Mouse (Mus musculus) right cerebral cortex, postnatal 4 days (tissue): ENCODE results near the gene Coasy.
"Not testable (repeated sequence)": the region's sequence is repeated elsewhere in the genome, so short reads cannot be mapped to it uniquely, and the experiment has no call there.

ENCODE experiments used
- DNase-seq: peaks from one replicate; pipeline ENCODE4 v3.0.0-alpha.2; 2022

Coasy gene

DNA sequence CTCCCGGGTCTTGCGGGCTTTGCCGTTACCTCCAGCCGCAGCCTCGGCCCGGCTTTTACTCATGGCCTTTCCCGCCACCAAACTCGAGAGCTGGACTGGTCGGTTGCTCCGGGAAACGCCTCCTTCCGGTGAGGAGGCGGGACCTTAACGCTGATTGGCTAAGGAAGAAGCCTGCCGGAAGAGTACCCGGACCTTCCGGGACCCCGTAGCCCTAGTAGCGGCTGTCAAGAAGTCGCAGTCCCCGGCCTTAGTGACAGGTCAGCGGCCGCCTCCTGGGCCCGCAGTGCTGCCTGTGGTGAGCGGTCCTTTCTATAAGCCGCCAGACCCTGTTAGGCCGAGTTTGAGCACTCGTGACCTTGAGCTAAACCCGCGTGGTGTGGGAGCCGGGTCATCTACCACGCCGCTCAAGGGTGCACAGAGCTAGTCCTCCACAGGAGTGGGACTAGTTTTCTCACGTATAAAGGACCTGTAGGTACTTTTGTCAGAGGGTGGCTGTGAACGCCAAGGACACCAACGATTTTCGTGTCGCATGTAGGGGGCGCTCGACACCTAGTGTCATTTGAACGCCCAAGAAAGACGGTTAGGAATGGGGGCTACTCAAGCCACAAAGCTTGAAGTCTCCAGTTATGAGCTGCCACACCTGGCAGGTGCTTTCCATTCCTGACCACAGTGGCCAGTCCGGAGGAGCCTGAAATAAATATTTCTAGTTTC lies 13.1 kb downstream of the Coasy start, which contains the start of gene Psmc3ip:
Gene Psmc3ip, minus strand, starts transcription at position 123 of the 711 bp plus-strand sequence.
- peak; percentile 88 for DNase-seq

- no peak for DNase-seq
These were observed 15.9 kb downstream of the Coasy start for GRCm38 (mm10) chr11:101098231-101098630.

DNA sequence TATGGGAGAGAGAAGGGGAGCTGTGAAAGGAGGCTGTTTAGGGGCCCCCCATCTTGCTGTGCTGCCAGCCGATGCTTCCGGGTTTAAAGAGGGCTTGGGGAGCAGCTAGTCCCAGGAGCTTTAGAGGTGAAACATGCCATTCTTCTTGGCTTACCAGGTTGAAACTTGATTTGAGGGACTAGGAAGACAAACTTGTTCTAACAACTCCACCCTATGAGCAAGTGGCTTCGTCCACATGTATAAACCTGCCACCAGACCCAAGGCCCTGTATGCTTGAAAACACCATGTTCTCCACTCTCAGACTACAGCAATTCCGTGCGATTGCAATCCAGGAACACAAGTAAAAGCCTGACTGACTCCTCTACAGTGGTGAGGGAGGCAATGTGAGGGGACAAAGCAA lies 20.6 kb downstream of the Coasy start:
- no peak for DNase-seq

DNA sequence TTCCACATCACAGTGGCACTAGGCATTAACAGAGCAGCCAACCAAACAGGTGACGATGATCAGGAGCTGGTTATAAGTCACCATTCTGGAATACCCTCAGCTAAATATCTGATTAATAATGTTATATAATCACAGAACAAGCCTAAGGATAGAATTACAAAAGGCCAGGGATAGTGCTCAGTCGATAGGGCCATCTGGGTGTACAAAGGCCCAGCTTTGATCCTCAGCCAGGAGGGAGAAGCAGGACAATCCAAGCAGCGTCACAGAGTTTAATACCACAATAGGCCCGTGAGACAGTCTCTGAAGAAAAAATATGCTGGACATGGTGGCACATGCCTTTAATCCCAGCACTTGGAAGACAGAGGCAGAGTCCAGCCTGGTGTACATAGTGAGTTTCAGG lies 27.0 kb downstream of the Coasy start:
- DNase-seq: no peak

GRCm38 (mm10) chr11:101110708-101111107 lies 28.3 kb downstream of the Coasy start:
- no peak for DNase-seq

DNA sequence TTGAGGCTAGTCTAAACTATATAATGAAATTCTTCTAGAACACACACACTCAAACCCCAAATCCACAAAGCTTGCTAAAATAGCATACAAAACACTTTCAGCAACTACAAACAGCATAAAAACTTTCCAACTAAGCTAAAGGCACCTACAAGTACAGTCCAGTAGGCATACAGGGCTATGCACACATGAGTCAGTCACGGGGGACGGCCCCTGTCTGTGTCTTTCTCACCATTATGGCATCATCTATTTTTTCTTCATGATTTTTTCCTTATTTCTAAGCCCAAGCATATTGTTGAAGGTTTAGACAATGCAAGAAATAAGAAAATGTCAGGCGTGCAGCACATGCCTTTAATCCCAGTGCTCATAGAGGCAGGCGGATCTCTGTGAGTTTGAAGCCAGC lies 28.8 kb downstream of the Coasy start:
- no peak for DNase-seq

- DNase-seq: no peak
These were observed 29.8 kb downstream of the Coasy start for GRCm38 (mm10) chr11:101112186-101112585.

DNA sequence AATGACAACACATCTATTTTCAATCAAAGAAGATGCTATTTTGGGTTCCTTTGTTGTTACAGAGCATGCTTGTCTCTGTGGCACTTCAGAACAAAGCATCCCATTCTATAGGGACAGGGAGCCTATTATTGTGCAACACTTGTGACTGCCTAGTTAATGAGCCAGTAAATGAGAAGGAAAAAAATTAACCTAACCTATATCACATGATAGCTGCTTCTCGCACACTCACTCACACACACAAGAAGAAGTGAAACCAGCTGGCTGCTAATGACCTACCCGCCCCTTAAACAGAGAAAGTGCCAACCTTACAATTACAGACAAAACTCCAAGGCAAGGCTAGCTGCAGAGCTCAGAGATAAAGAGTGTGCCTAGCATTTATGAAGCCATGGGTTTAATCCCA lies 33.2 kb downstream of the Coasy start:
- no peak for DNase-seq

DNA sequence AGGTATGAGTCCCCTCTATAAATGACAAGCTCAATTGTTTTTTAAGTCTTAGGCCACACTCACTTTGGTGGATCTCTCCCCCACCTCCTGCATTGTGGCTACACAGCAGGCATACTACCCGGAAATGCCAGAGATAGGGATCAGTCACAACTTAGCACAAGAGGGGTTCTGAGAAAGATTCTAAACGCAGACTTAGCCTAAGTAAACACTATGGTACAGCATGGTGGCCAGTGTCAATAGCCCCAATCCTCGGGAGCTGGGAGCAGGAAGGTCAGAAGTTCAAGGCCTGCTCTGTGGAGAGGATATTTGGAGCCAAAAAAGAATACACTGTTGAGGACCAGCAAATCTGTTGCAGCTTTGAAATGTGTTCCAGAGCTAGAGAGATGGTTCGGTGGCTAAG lies 35.7 kb downstream of the Coasy start:
- no peak for DNase-seq

DNA sequence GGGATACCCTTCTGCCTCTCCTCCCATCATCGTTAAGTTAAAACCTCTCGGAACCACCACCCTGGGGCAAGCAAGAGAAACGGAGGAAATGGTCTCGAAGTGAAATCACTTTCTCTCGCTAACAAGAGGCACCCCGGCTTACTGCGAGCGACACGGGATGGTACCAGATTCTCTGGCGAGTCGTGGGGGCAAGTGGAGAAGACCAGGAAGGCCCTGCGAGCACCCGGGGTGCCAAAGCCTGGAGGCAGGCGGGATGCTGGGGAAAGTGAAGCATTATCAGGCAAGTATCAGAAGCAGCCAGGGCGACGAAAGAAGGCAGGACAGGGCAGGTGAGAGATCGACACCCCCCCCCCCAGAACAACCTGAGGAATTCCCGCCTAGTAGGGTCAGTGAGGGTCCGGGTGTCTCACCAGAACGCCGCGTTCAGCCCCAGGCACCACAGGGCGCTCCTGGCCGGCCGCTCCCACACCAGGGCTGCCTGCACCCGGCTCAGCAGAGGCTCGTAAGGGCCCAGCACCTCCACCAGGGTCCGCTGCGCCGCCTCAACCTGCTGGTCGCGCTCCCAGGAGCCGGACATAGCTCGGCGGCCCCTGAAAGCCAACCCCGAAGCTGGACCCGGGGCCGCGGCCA lies 36.9 kb downstream of the Coasy start:
- peak; percentile 12 for DNase-seq

DNA sequence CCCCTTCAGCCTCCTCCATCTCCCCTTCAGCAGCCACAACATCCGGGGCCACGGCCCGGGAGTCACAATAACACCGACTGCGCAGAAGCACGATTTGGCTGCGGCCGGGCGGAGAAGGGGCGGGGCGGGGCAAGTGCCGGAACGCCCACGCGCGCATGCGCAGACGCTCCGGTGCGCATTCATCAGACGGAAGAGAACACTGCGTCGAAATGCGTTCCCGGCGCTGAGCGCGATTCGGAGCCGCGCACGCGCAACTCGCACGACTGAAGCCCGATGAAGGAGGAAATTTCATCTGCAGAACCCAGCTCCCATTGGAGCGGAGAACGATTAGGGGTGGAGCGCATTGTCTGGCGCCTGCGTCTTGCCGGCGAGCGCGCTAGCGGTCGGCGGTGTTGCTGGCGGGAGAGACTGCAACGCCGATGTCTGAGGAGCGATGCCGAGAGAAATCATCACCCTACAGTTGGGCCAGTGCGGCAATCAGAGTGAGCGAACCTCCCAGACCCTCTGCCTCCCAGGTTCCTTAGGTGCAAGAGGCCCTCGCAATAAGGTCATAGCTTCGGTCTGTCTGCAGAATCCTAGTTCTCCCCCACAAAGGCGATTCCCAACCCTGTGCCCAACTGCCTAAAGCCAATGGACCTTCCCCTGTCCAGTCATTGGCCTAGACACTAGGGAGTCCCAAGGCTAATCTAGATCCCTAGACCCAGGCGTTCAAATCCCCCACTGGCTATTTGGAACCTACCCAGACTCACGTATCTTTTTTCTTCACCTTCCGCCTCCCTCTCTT lies 37.6 kb downstream of the Coasy start, which contains the start of the genes Retreg3 and Tubg1:
Gene Retreg3, minus strand, starts transcription at position 133 of the 784 bp plus-strand sequence.
Gene Tubg1, plus strand, starts transcription at position 178 of the 784 bp plus-strand sequence.
- DNase-seq: peak; percentile 100

DNA sequence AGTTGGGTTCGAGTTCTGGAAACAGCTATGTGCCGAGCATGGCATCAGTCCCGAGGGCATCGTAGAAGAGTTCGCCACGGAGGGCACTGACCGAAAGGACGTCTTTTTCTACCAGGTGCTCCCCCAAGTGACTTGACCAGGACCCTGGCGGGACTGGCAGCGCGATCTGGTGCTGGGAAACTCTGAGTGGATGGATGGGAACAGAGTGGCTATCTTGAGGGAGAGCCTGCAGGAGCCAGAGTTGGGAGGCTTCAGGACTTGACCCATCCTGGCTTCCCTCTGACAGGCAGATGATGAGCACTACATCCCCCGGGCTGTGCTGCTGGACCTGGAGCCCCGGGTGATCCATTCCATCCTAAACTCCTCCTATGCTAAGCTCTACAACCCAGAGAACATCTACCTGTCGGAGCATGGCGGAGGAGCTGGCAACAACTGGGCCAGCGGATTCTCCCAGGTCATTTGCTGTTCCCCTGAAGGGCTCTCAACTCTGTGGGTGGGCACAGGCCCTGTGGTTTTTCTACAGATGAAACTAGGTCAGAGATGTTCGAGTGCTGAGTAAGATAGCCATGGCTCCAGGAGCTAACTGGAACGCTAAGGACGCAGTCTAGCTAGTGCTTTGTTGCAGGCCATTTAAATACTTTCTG lies 38.3 kb downstream of the Coasy start:
- DNase-seq: peak; percentile 17

GRCm38 (mm10) chr11:101124494-101124893 lies 42.1 kb downstream of the Coasy start:
- not testable (repeated sequence) for DNase-seq

- DNase-seq: not testable (repeated sequence)
These were observed 42.6 kb downstream of the Coasy start for GRCm38 (mm10) chr11:101125008-101125407.

DNA sequence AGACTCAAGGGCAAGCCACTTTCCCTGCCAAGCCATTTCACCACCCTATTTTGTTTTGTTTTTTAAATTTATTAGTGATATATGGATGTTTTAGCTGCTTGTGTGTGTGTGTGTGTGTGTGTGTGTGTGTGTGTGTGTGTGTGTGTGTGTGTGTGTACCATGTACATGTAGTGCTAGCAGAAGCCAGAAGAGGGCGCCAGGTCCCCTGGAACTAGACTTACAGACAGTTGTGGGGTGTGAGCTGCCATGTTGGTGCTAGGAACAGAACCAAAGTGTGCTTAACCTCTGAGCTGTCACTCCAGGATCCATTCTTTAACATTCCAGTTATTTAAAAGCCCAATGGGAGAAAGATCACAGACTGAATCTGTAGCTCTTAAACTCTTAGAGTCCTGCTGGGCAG lies 44.7 kb downstream of the Coasy start:
- no peak for DNase-seq

DNA sequence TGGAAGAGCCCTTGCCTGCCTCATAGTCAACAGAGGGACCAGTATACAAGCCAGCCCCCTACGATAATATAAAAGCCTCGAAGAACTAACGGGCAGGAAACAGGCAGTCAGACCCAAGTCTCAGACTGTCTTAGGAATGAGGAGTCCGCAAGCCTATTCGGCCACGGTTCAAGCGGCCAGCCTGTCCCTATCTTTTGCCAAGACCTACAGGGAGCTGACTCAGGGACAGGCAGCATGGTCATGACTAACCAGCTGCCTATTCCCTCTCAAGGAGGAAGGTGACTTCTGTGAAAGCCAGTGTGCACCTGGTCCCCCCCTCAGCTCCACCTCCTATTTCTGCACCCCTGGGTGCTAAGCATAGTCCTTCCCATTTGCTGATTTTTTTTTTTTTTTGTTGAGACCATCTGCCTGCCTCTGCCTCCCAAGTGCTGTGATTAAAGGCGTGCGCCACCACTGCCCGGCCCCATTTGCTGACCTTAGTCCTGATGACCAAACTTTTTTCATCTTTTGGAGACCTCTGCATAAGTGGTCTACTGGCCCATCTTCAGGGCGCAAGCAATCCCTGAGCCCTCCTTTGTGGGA lies 46.7 kb downstream of the Coasy start:
- DNase-seq: no peak

DNA sequence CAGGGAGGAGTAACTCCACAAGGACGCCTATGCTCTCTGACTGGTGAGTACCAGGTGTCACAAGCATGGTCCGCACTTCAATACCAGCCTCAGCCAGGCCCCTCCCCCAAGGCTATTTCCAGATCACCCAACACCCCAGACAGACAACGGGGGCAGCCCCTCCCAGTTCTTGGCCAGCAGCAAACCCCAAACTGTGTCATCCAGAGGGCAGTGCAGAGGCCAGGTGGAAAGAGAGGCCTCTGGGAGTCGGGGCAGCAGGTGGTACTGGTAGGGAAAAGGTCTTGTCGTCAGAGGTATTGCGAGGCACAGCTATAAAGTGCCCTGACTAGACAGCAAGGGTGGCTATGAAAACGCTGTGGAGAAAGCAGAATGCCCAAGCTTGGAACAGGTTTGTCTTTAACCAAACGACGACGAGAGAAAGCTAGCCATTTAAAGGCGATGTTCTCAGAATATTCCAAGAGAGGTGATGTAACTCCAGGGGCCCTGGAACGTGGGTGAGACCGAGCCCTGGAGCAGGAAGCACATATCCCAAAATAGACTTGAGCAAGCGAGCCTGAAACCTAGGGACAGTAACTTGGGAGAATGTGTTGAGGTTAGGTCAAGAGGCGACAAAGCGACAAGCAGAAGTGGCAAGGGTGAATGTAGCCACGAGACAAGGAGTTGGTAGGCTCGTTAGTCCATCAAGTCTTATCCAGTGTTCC lies 47.8 kb downstream of the Coasy start:
- no peak for DNase-seq

GRCm38 (mm10) chr11:101131187-101131586 lies 48.8 kb downstream of the Coasy start:
- DNase-seq: no peak

DNA sequence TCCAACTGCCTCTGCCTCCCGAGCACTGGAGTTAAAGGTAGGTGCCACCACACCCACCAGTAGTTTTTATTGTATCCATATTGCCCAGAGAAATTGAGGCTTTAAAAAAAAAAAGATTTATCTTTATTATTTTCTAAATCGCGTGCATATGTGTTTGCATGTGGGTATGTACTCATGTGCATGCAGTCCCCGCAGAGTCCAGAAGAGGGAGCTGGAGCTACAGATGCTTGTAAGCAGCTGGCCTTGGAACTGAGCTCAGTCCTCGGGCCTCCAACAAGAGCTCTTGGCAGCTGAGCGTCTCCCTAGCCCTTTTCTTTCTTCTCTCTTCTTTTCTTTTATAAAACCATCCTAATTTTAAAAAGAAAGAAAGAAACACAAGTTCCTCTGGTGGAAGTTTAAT lies 49.3 kb downstream of the Coasy start:
- DNase-seq: peak; percentile 47

DNA sequence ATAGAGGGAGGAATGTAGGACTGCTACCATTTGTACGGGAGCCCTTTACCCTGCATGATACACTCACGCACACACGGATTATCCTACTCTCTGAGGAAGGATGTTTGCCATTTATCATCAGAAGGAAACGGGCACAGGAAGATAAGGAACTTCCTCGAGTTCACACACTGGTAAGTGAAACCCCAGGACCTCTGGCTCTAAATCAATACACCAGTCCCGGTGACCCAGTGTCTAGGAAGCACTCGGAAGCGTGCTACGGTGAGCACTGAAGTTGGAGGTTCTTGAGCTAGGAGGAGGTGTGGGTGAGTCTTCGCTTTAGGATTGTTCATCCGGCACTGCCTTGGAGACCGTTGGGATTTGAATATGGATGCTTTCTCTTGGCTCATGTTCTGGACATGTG lies 50.7 kb downstream of the Coasy start:
- no peak for DNase-seq

- no peak for DNase-seq
These were observed 52.0 kb downstream of the Coasy start for GRCm38 (mm10) chr11:101134217-101134865.
